Mouse (Mus musculus) frontal cortex, postnatal 36 days (tissue): ENCODE results near the gene Grn.
A peak's percentile ranks its signal among the peaks of the same experiment; 100 is the strongest.

Experiments used
- DNase-seq, 2 experiments: peaks; one replicate each; pipeline ENCODE4 v3.0.0; 2022; ENCODE audit warnings: low spot score in 2 of 2

Grn gene

DNA sequence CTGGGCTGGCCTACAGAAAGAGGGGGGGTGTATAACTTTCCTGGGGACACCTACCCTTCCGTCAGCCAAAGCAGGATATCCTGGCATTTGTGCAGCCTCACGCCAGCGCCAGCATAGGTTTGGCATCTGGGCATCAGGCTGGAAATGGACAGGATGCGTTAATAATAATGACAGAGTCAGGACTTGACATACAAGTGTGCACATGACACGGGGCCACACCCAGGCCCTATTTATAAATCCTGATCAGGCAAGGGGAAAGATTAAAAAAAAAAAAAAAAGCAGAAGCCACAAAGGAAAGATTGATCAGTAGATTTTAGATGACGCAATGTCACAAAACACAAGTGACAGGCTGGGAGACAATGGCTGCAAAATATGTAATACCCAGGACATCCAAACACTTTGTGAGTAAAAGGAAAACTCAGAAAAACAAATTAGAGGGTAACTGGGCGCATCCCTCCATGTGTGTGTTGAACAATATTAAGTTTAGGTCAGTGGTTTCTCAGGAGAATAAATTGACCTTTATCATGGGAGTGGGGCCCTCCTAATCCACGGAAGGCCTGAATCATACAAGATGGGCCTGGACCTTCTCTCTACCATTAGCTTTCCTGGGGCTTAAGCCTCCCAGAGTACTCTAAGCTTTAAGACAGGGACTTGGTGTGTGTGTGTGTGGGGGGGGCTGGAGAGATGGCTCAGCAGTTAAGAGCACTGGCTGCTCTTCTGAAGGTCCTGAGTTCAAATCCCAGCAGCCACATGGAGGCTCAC is 4.4 kb upstream of the Grn start:
- no peak for DNase-seq

DNA sequence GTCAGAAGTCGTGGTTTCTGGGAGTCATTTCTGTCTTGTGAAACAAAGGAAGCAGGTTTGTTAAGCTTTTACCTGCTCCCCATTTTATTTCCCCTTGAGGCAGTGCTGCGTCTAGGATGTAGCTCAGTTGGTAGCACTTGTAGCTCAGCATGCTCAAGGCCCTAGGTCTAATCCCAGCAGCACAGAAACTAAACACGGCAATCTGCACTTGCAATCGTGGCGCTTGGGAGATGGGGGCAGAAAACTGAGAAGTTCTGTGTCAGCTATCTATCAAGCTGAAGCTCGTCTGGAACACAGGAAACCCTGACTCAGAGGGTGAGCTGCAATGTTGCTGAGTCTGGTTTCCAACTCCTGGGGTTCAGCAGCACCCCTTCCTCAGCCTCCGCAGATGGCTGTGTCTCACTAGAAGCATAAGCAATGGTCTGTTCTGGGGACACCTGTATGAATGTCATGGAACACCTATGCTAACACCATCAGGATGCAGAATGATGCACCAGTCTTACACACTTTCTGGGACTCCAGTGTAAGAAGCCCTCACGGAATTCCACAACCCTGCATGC is 1.1 kb upstream of the Grn start:
- DNase-seq: no peak

DNA sequence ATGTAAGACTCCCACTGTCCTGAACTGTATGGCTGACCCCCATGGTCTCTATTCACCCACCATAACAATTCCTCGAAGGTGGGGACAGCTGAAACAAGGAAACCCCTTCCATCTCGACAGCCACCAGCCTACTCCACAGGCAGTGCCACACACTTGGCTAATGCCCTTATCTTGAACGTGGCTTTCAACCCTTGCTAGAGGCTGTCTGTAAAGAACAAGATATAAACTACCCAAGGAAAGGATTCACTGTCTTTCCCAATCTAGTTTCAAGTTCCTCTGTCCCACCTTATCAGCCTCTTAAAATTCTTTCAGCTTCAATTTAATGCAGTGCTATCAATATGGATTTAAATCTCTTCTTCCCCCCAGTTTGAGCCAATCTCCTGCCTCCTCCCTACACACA is 564 bp upstream of the Grn start:
- no peak for DNase-seq

DNA sequence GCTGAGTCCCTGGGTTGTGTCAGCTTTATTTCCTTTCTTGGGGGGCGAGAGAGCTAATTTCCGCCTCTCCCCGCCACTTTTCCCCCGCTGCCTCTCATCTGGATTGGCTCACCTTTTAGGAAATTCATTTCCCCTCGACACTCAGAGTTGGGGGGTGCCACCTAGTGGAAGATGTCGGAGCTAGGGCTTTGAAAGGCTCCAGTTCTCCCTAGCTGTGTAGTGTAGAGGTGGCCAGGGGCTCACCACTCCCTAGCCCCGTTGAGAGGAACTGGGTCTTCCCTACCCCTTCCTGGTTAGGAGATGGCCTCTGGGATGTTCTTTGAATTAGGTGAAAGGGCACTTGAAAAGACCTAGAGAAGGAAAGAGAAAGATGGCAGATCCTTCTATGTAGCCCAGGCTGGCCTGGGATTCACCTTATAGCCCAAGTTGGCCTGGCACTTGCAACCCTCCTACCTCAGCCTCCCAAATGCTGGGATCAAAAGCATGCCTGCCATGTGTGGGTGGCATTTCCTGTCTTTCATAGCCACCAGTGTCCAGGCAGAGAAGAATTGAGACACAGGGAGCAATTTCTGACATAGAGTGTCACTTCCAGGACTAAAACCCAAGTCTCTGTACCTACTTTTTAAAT is 1.0 kb downstream of the Grn start:
- DNase-seq: peak; percentile 78 to 85

DNA sequence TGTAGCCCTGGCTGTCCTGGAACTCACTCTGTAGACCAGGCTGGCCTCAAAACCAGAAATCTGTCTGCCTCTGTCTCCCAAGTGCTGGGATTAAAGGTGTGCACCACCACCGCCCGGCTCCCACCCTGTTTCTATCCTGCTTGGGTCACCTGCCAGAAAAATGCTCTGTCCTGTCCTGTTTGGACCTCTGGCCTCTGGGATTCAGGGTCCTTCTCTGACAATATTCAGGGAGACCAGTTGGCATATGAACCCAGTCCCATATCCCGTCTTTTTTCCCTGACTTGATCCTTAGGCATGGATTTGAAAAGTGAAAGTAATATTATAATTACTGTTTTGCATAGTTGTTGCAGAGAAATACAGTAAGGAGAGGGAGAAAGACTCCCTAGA is 1.6 kb downstream of the Grn start:
- DNase-seq: no peak

DNA sequence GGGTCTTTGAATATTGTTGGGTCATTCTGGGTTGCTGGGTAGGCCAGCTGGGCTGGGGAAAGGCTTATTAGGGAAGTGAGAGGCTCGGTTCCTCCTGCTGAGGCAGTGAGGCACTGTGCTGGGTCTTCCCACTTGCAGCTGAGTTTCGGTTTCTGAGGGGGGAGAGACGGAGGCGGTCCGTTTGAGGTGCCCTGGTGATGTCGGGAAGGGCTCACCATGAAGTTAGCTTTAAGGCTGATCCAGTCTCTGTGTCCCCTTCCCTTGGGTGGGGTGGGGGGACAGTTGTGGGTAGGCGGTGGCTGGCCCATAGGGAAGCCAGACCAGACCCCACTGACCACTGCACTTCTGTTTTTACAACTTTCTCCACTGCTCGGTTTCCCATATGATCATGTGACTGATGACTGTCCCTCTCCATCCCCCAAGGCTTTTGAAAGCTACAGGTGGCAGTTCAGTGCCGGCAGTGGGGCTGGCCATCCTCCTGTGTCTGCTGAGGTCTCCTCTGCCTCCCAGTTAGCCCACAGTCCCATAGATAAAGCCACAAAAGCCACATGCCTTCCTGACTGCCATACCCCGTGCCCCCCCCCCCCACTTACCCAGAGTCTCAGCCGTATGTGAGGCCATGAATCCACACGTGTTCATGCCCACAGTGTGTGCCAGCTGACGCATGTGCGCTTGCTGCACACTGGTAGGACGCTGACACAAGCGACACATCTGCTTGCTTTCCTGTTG is 2.2 kb downstream of the Grn start:
- DNase-seq: no peak

DNA sequence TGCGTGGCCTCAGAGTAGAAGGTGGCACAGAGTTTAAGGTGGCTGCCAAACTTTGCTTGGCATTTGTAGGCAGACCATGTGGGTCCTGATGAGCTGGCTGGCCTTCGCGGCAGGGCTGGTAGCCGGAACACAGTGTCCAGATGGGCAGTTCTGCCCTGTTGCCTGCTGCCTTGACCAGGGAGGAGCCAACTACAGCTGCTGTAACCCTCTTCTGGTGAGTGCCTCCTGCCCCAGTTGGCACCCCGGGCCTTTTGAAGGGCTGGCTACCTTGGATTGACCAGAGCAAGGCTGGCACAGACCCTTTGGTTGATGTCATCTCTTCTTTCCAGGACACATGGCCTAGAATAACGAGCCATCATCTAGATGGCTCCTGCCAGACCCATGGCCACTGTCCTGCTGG is 2.8 kb downstream of the Grn start:
- peak in 1 of 2 experiments; percentile 29 for DNase-seq

DNA sequence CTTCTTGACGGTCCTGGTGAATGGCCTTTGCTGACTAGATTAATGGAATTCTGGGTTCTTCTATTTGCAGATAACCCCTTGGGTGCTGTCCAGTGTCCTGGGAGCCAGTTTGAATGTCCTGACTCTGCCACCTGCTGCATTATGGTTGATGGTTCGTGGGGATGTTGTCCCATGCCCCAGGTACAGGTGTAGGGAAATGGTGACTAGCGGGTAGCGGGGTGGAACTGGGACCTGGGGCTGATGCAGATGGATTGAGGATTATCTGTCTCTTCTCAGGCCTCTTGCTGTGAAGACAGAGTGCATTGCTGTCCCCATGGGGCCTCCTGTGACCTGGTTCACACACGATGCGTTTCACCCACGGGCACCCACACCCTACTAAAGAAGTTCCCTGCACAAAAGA is 3.8 kb downstream of the Grn start:
- DNase-seq: no peak

DNA sequence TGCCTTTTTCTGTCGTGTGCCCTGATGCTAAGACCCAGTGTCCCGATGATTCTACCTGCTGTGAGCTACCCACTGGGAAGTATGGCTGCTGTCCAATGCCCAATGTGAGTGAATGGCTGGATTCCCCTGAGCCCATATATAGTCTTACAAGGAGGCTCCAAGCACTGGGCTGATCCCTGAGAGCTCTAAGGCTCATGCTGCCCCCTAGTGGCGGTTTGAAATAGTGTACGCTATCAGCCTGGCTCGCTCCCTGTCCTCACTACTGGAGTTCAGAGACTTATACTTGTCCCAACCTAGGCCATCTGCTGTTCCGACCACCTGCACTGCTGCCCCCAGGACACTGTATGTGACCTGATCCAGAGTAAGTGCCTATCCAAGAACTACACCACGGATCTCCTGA is 4.3 kb downstream of the Grn start:
- DNase-seq: peak; percentile 89 to 95

DNA sequence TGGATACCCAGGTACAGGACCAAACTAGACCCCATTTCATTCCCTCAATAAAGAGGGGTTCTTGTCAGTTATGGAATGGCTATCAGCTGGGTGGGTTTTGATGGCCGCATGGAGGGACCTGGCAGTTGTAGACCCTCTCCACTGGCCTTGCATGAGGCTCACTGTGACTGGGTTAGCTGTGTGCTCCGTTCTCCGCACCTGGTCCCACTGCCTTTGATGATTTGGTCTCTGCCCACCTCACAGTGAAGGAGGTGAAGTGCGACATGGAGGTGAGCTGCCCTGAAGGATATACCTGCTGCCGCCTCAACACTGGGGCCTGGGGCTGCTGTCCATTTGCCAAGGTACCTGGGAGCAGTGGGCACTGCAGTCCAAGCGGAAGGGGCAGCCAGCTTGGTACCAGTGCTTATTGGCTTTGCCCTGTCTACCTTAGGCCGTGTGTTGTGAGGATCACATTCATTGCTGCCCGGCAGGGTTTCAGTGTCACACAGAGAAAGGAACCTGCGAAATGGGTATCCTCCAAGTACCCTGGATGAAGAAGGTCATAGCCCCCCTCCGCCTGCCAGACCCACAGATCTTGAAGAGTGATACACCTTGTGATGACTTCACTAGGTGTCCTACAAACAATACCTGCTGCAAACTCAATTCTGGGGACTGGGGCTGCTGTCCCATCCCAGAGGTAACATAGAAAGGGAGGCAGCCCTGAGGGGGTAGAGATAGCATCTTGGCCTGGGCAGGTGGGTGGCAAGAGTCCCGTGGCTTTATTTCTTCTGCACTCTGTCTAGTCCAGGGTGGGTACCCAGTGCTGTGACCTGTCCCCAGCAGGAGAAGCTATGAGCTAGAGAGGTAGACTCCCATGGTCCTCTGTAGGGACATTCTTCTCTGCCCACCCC is 4.9 kb downstream of the Grn start:
- no peak for DNase-seq

DNA sequence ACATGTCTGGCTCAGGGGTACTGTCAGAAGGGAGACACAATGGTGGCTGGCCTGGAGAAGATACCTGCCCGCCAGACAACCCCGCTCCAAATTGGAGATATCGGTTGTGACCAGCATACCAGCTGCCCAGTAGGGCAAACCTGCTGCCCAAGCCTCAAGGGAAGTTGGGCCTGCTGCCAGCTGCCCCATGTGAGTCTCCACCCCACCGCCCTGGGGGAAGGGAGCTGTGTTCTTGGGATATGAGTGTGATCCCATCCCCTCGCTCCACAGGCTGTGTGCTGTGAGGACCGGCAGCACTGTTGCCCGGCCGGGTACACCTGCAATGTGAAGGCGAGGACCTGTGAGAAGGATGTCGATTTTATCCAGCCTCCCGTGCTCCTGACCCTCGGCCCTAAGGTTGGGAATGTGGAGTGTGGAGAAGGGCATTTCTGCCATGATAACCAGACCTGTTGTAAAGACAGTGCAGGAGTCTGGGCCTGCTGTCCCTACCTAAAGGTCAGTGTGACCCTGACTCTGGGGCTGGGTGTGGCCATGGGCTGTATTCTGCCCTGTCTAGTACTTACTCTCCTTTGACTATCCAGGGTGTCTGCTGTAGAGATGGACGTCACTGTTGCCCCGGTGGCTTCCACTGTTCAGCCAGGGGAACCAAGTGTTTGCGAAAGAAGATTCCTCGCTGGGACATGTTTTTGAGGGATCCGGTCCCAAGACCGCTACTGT is 5.8 kb downstream of the Grn start:
- no peak for DNase-seq

DNA sequence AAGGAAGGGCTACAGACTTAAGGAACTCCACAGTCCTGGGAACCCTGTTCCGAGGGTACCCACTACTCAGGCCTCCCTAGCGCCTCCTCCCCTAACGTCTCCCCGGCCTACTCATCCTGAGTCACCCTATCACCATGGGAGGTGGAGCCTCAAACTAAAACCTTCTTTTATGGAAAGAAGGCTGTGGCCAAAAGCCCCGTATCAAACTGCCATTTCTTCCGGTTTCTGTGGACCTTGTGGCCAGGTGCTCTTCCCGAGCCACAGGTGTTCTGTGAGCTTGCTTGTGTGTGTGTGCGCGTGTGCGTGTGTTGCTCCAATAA is 6.3 kb downstream of the Grn start:
- DNase-seq: no peak

DNA sequence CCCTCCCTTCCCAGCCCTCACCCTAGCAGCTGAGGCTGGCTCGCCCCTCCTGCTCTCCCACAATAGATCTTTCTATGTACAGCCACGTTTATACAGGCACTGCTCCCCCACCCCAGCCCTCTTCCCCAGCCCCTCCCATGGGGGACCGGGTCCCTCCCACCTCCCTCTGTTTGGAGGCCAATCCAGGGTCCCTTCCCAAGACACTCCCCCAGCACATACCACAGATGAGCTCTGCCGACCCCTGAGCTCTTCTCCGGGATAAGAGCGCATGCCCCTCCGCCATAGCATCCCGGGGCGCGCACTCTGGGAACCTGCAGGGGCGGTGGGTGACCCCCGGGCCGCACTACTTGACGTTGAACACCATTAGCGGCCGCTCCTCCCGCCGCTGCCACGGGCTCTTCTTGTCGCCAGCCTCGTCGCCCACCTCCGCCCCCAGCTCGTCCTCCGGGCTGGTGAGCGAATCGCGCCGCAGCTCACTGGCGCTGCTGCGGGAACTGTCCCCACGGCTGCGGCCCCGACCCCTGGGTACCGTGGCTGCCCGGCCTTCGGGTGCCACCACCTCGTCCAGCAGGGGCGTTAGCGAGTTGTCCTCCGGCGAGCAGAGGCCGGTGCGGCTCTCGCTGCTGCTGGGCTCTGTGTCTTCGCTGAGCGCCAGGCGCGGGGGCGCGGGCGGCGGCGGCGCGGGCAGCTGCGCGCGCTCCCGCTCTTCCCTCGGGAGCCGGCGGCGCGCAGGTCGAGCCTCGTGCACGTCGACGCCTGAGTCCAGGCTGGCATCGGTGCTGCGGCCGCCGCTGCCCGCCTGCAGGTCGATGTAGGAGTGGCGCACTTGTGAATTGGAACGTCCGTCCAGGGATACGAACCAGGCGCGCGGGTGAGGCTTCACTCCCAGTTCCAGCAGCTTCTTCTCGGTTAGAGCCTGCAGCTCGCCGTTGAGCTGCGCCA is 7.3 kb downstream of the Grn start:
- DNase-seq: peak; percentile 72 to 75

DNA sequence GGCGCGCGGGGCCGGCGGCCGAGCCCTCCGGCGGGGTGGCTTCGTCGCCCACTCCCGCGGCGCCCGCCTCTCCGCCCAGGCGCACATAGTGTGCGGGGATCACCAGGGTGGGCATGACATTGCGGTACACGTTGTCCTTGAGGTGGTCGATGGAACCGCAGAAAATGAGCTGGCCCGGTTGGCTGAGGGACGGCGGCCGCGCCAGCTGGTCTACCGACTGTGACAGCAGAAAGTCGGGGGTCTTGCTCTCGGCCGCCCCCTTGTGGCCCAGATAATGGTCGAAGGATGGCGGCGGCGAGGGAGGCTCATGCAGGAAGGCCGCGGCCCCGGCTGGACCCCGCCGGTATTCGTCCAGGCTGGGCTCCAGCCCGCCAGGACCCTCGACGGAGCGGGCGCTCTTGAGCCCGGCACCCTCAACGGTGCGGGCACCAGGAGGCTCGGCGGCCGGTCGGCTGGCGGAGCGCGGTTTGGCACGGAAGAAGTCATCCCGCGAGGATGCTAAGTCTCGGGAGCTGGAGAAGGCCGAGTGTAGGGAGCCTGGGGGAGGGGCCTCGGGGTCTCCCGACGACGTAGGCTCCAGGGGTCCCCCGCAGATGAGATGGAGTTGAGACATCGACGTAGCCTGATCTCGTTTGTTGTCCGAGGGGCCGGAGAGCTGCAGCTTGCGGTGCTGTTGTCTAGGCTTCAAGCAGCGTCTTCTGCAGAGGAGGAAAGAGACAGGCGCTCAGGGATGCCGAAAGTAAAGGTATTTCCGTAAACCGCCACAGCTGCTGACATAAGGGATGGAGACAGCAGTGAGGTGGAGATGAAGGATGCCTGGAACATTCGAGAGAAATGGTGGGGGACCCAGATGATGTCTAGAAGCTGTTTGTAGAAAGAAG is 8.3 kb downstream of the Grn start:
- DNase-seq: peak; percentile 80 to 81

DNA sequence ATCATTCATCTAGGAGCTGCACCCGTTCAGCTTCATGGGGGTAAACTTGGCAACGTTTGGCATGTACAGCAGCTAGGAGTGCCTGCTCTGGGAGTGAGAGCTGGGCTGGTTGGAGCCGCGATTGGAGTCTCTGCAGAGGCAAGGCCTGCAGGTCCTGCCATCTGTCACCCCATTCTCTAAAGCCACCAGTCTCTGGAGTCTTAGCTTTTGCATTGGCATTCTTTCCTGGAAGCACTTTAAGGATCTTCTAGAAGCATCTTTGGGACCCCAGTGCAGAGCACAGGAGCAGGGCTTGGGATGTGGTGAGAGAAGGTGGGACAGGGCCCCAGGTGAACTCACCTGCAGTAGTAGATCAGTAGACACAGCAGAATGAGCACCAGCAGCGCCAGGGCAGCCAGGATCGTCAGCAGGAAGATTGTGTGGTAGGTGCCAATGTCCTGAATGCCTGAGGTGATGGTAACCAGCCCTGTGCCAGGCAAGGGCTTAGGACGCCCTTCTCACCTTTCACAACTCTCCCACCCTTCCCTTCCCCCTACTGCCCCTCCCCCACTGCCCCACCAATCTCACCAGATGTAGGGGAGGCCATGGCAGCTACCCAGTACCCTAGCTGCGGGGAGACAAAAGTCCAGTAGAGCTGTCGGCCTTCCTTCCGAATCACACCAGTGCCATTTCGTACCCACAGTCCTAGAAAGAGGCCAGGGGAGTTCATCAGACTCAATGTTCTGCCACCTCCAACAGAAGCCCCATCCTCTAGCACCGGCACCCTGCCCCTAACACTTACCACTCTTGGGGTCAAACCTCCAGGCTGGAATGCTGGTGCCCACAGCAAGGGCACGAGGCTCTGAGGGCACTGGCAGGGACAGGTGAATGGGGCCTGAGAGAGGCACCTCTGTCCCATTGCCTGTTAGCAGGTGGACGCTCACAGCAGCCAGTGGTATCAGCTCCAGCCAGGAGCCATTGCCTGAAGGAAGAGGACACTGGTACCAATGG is 9.3 kb downstream of the Grn start:
- no peak for DNase-seq

DNA sequence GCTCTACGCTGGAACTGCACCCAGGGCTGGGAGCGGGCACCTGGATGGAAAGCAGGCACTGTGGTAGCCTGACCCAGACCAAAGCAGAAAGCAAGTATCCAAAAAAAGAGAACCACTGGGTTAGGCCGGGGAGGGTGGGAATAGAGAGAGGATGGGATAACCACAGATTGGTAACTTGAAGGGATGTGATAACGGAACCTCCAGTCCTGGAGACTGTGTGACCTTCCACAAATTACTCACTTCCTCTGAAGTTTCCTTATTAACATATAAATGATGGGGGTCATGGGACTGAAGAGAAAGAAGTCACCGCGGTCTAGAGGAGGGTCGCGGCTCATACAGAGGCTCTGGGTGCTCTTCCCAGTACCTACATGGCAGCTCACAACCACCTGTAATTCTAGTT is 10.1 kb downstream of the Grn start:
- DNase-seq: no peak

DNA sequence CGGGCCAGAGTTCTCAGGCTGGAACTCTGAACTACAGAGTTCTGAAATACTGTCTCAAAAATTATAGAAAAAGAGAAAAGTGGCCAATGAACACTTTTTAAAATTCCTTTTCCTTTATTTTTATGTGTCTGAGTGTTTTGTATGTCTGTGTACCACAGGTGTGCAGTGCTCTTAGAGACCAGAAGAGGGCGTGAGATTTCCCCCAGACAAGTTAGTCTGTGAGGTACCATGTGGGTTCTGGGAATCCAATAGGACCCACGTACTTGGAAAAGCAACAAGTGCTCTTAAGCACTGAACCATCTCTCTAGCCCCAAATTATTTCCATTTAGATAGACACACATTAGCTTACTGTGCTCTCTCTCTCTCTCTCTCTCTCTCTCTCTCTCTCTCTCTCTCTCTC is 11.3 kb downstream of the Grn start:
- no peak for DNase-seq

DNA sequence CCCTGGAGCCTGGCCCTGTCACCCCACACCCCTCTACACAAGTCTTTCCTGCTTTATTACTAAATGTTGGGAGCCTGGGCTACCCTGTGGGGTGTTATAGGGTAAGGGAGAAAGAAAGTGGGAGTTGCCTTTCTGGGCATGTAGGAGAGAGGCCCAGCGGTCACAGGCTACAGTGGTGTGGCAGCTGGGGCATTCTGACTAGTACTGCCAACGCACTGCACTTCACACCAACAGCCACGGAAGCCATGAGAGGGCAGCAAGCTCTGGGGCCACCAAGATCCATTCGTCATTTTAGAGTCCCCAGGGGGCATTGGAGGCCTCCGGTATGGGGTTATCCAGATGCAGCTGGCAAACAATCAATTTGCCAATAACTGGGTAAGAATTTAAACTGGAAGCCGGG is 12.0 kb downstream of the Grn start:
- no peak for DNase-seq
